ENCODE assay signal across 10 mouse cellular contexts in genomic region chr7:125577486-125578088, GRCm38 (mm10). TPM values are rescaled to one million over a fixed set of nuclear protein-coding genes. Genes with fewer than 3 reads are reported as not detected.
DNase-seq lines count a peak whose midpoint lies in the region; ATAC-seq lines count a peak whose summit lies in the region.
"Had no signal": no experiment of that assay in that cellular context is flagged by ENCODE, and none has a peak within 500 bp of the region (broad histone marks: within the 10 kb centered on the region; RNA-seq: fewer than 3 reads in every experiment).

No protein-coding gene starts in this region.

- no peak overlapping the region for H3K4me3 ChIP-seq in liver, embryonic 15.5 days (replicated peaks)
- no peak overlapping the region for H3K4me3 ChIP-seq in liver, embryonic 12.5 days
- no peak overlapping the region for H3K4me3 ChIP-seq in kidney, embryonic 15.5 days (replicated peaks)
- H3K4me3 ChIP-seq: forebrain, embryonic 12.5 days had no signal

- 0 out of 2 replicates have a peak overlapping the region, but pooled peaks have one; percentile 6 for H3K27ac ChIP-seq in liver, embryonic 15.5 days (replicated peaks)
- no peak overlapping the region for H3K27ac ChIP-seq in liver, embryonic 12.5 days
- no peak overlapping the region for H3K27ac ChIP-seq in kidney, embryonic 15.5 days
- H3K27ac ChIP-seq: forebrain, embryonic 12.5 days had no signal

- no peak overlapping the region for H3K4me2 ChIP-seq in liver, embryonic 15.5 days
- no peak overlapping the region for H3K4me2 ChIP-seq in liver, embryonic 12.5 days
- no peak overlapping the region for H3K4me2 ChIP-seq in kidney, embryonic 15.5 days
- H3K4me2 ChIP-seq: forebrain, embryonic 12.5 days had no signal

- H3K9ac ChIP-seq in liver, embryonic 15.5 days, result no peak overlapping the region
- no peak overlapping the region for H3K9ac ChIP-seq in liver, embryonic 12.5 days
- H3K9ac ChIP-seq in kidney, embryonic 15.5 days, result no peak overlapping the region
- H3K9ac ChIP-seq: forebrain, embryonic 12.5 days had no signal

- WGBS in liver, embryonic 15.5 days (ENCODE audit: insufficient replicate concordance), result 51% methylated on average over 11 of the region's 11 CpGs
- WGBS in liver, embryonic 12.5 days (ENCODE audit: insufficient replicate concordance), result 68% methylated on average over 11 of the region's 11 CpGs
- WGBS in kidney, embryonic 15.5 days, result 83% methylated on average over 11 of the region's 11 CpGs

- peaks cover 14% of the 10 kb centered on the region for H3K27me3 ChIP-seq in liver, embryonic 15.5 days
- H3K27me3 ChIP-seq in liver, embryonic 12.5 days (replicated peaks), result peaks cover 22% of the 10 kb centered on the region
- no peaks in the 10 kb centered on the region for H3K27me3 ChIP-seq in kidney, embryonic 15.5 days

- peaks cover 41% of the 10 kb centered on the region for H3K4me1 ChIP-seq in liver, embryonic 15.5 days (replicated peaks)
- peaks cover 56% of the 10 kb centered on the region for H3K4me1 ChIP-seq in liver, embryonic 12.5 days
- peaks cover 32% of the 10 kb centered on the region for H3K4me1 ChIP-seq in kidney, embryonic 15.5 days

- no peak for ATAC-seq in cerebellum, adult (ENCODE audit: insufficient number of reproducible peaks, low FRiP score, low TSS enrichment)
- ATAC-seq in liver, embryonic 15.5 days (ENCODE audit: insufficient read depth), result peak; percentile 37
- ATAC-seq in liver, embryonic 12.5 days, result no peak
- peak; percentile 82 for ATAC-seq in megakaryocyte-erythroid progenitor cell, adult 5-6 weeks (replicated peaks; ENCODE audit: low FRiP score, low TSS enrichment, poor library complexity, severe bottlenecking)
- ATAC-seq in kidney, embryonic 15.5 days (replicated peaks; ENCODE audit: low FRiP score), result no peak

- peak; percentile 17 for DNase-seq in cerebellum, adult 11 months
- DNase-seq in cerebellum, postnatal 14 days, result peak; percentile 55 to 58
- DNase-seq in layer of hippocampus, adult 18-20 months (ENCODE audit: low spot score in 2 of 2), result no peak
- DNase-seq: B cell, adult 2 months had no signal

- peaks cover 25% of the 10 kb centered on the region; the same call in 1 of the 2 replicates for H3K36me3 ChIP-seq in liver, embryonic 15.5 days (replicated peaks)
- H3K36me3 ChIP-seq in liver, embryonic 12.5 days, result peaks cover 22% of the 10 kb centered on the region
- H3K36me3 ChIP-seq in kidney, embryonic 15.5 days, result peaks cover 26% of the 10 kb centered on the region; the same call in 1 of the 2 replicates
- H3K36me3 ChIP-seq: forebrain, embryonic 12.5 days had no signal

- H3K9me3 ChIP-seq in liver, embryonic 15.5 days (replicated peaks), result no peaks in the 10 kb centered on the region
- no peaks in the 10 kb centered on the region for H3K9me3 ChIP-seq in liver, embryonic 12.5 days (replicated peaks)
- no peaks in the 10 kb centered on the region for H3K9me3 ChIP-seq in kidney, embryonic 15.5 days (replicated peaks)
- H3K9me3 ChIP-seq: forebrain, embryonic 12.5 days had no signal

RNA-seq across cellular contexts. Expression of gene Il21r, which starts 25.6 kb away (rescaled TPM):
- 0.71 and 1.0 TPM in 2 replicates for polyA plus RNA-seq in liver, embryonic 15.5 days (2015; fragmentation: Nextera tagmentation; extraction: Ambion mirVana)
- 1.1 and 1.4 TPM in 2 replicates for polyA plus RNA-seq in liver, embryonic 12.5 days (2016; fragmentation: Nextera tagmentation; extraction: Ambion mirVana)
- total RNA-seq in megakaryocyte-erythroid progenitor cell, adult 5-6 weeks (2014; fragmentation: Nextera tagmentation), result 0.74 and 1.8 TPM in 2 replicates
- 0.04 and 2.1 TPM in 2 replicates for total RNA-seq in megakaryocyte-erythroid progenitor cell, adult 5-6 weeks (2017)
- 1 to 10 TPM; 1.1 to 1.3 TPM for total RNA-seq in layer of hippocampus, adult 18-20 months (2021)
- 0.24 and 0.31 TPM in 2 replicates for polyA plus RNA-seq in kidney, embryonic 15.5 days (2015; fragmentation: Nextera tagmentation; extraction: Ambion mirVana)

RNA-seq across cellular contexts. Expression of gene Il4ra, which starts 25.7 kb away (rescaled TPM):
- polyA plus RNA-seq in liver, embryonic 15.5 days (2015; fragmentation: Nextera tagmentation; extraction: Ambion mirVana), result 4.6 and 6.4 TPM in 2 replicates
- polyA plus RNA-seq in liver, embryonic 12.5 days (2016; fragmentation: Nextera tagmentation; extraction: Ambion mirVana), result 4.1 and 5.2 TPM in 2 replicates
- total RNA-seq in megakaryocyte-erythroid progenitor cell, adult 5-6 weeks (2014; fragmentation: Nextera tagmentation), result 1.8 and 2.0 TPM in 2 replicates
- 2.2 and 3.2 TPM in 2 replicates for total RNA-seq in megakaryocyte-erythroid progenitor cell, adult 5-6 weeks (2017)
- total RNA-seq in layer of hippocampus, adult 18-20 months (2021), result 1 to 10 TPM; 4.0 to 4.7 TPM
- polyA plus RNA-seq in kidney, embryonic 15.5 days (2015; fragmentation: Nextera tagmentation; extraction: Ambion mirVana), result 8.6 and 10.4 TPM in 2 replicates

Comparison
In these comparisons a context has a peak if more than half of its experiments do, and no peak if none do; other contexts are left out.
1. ATAC-seq: peak in liver, embryonic 15.5 days (single experiment) and megakaryocyte-erythroid progenitor cell, adult 5-6 weeks (single experiment); none in cerebellum, adult (single experiment), liver, embryonic 12.5 days (single experiment) and kidney, embryonic 15.5 days (single experiment).
2. DNase-seq: peak in cerebellum, adult 11 months (single experiment) and cerebellum, postnatal 14 days (2 of 2); none in layer of hippocampus, adult 18-20 months (0 of 2).